Mouse (Mus musculus) gastrocnemius, postnatal 25 days (tissue): Measurements from ENCODE around the gene Lrrtm1. TPM values are rescaled to one million over a fixed set of nuclear protein-coding genes. Genes with fewer than 3 reads are reported as not detected.

Experiments used
- DNase-seq: peaks from one replicate; pipeline ENCODE4 v3.0.0; 2022
- long read RNA-seq, 2 experiments: library from polyadenylated mRNA; stranded (forward); transcript quantifications; one replicate each; pipeline ENCODE4 v2.0.0; 2021
- total RNA-seq, 2 experiments: library from RNA; stranded (reverse); gene quantifications; 1 replicate in 1 of 2; 2 replicates in 1 of 2; pipeline ENCODE4 v1.2.3; 2021

Lrrtm1 gene
- total RNA-seq, result not detected
- long read RNA-seq, experiment 1, result 0 reads
- long read RNA-seq, experiment 2, result 0 reads

GRCm38 (mm10) chr6:77242601-77243406 is at the start of gene Lrrtm1:
Gene Lrrtm1 (plus strand): TSS chr6:77242689.
- DNase-seq, result no peak

DNA sequence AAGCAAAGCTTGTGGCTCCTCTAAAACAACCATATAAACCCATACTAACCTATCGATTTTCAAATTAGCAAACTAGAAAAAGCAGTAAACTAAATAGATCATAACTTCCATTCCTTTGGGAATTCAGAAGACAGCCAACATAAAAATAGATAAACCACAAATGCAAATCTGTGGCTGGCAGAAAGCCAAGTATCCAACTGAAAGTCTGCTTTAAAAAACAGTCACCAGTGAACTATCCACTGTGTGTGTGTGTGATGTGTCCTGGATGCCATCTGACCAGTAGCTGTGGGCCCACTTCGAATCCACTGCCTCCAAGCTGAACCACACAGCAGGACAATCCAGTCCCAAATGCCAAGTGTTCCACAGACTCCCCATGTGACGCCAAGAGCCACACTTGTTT is 45.8 kb upstream of the Lrrtm1 start:
- no peak for DNase-seq

- DNase-seq, result no peak
Measured at GRCm38 (mm10) chr6:77199375-77199774, 43.1 kb upstream of the Lrrtm1 start.

- no peak for DNase-seq
Measured at GRCm38 (mm10) chr6:77209183-77209582, 33.3 kb upstream of the Lrrtm1 start.

DNA sequence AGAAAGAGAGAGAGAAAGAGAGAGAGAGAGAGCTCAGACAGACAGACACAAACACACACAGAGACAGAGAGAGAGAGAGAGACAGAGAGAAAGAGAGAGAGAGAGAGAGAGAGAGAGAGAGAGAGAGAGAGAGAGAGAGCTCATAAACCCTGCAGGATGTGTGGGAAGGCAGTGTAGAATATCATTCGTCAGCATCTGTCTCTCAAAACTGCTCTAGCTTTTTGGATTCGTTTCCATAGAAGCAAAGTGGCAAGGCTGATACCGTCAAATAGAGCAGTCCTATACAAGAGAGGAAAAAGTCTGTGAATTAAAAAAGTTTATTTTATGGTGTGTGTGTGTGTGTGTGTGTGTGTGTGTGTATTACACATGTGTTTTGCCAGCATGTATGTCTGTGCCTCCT is 32.6 kb upstream of the Lrrtm1 start:
- no peak for DNase-seq

DNA sequence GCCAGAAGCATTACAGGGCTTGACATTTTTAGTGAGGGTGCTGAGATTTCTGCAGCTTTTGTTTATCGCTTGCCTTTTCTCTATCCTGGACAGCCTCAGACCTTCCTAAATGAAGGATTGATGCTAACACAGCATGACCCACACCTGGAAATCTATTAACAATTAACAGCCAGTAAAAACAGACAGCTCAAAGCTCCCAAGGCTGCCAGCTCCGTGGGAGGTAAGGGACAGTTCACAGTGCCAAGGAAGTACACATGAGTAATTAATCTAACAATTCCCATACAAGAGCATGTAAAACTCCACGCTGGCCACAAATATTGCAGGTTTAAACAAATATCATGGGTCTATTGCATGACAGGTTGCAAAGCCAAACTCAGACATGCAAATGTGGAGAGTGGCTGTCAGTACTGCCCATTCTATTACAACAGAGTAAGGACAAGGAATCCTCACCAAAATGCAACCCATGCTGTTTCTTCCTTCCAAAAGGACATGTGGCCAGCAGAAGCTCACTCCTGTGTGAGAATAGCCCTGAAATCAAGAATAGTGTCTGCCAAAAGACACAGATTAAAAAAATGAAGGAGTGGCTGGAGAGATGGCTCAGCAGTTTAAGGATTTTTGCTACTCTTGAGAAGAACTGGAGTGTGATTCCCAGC is 28.6 kb upstream of the Lrrtm1 start:
- no peak for DNase-seq

- no peak for DNase-seq
Measured at GRCm38 (mm10) chr6:77215322-77215721, 27.2 kb upstream of the Lrrtm1 start.

DNA sequence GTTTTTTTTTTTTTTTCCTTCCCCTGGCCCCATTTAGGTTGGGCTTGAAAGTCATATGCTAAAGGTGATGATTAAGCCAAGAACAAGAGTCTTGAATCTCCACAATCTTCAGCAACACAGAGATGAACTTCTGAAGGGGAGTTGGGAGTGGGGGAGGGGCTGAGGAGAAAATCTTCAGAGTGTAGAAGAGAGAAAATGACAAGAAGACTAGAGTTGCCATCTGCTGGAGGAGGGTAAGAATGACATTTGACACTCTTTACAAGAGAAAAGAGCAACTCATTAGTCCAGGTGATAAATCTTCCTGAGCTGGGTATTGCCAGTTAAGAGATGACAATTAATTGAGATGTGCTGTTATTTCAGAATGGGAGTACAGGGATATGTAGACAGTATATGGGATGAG is 23.6 kb upstream of the Lrrtm1 start:
- DNase-seq, result no peak

GRCm38 (mm10) chr6:77220776-77221175 is 21.7 kb upstream of the Lrrtm1 start:
- no peak for DNase-seq

- DNase-seq, result no peak
Measured at GRCm38 (mm10) chr6:77222849-77223638, 19.4 kb upstream of the Lrrtm1 start.

DNA sequence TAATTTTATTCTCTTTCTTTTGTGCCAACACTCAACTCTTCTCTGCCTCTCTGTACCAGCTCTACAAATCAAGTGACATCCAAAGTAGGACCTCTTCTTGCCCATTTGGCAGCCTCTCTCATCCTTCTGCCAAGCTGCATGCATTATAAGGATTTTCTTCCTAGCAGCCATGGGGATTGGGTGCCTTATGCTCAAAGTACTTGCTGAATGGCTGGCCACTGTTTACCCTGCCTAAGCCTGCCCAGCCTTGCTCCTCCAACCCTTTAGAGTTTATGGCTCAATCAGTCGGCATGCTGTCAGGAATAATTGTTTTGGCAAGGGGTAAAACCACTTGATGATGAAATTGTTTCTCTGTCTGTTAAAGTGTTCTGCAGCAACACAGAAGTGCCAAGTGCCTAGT is 2.1 kb upstream of the Lrrtm1 start:
- DNase-seq, result no peak

DNA sequence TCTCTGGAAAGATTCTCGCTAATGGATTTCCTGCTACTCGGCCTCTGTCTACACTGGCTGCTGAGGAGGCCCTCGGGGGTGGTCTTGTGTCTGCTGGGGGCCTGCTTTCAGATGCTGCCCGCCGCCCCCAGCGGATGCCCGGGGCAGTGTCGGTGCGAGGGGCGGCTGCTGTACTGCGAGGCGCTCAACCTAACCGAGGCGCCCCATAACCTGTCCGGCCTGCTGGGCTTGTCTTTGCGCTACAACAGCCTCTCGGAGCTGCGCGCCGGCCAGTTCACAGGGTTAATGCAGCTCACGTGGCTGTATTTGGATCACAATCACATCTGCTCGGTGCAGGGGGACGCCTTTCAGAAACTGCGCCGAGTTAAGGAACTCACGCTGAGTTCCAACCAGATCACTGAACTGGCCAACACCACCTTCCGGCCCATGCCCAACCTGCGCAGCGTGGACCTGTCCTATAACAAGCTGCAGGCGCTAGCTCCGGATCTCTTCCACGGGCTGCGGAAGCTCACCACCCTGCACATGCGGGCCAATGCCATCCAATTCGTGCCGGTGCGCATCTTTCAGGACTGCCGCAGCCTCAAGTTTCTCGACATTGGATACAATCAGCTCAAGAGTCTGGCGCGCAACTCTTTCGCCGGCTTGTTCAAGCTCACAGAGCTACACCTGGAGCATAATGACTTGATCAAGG is 1.2 kb downstream of the Lrrtm1 start:
- DNase-seq, result no peak

DNA sequence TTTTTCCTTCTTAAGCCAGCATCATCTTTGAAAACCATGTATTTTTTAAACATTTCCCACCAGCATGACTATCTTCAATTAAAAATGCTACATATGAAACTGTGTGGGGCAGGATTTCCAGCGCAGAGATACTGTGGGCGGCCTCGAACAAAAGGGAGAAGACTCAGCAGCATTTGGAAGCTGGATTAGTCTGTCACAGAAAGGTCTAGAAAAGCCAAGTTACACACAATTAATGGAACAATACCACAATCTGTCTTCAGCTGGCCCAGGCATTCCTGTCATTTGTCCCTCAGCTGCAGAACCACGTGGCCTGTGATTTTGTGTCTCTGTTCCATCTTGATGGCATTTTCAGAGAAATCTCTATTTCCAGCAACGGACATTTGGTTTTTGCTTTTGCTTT is 11.0 kb downstream of the Lrrtm1 start:
- DNase-seq, result no peak

GRCm38 (mm10) chr6:77256348-77256747 is 13.9 kb downstream of the Lrrtm1 start:
- no peak for DNase-seq

DNA sequence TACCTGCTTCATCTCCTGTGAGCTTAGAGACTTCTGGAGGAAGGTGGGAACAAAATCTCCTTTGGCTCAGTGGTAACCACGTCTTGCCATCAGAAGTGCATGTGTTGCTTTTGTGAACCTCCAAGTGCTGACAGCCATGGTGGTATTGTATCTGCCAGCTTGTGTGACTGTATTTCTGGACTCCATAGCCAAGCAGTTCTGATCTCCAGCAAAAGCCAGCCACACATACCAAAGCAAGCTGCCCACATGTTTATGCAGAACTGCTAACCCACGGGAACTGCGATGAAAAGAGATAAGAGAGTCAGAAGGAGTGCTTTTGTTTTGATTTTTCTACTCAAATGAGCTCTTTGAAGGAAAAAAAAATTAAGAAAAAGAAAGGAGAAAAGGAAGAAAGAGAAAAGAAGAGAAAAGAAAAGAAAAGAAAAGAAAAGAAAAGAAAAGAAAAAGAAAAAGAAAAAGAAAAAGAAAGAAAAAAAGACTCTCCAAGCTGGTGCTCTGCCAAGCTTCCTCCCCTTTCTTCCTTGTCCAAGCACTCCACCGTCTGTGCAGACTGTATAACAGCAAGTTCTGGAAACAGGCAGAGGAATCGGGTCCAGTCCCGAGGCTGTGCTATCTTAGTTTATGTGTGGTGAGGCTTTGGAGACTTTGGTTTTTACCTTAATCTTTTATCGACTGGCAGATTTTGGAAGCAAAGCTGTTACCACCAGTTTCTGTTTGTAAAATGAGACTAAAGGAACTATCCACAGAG is 15.0 kb downstream of the Lrrtm1 start:
- no peak for DNase-seq

DNA sequence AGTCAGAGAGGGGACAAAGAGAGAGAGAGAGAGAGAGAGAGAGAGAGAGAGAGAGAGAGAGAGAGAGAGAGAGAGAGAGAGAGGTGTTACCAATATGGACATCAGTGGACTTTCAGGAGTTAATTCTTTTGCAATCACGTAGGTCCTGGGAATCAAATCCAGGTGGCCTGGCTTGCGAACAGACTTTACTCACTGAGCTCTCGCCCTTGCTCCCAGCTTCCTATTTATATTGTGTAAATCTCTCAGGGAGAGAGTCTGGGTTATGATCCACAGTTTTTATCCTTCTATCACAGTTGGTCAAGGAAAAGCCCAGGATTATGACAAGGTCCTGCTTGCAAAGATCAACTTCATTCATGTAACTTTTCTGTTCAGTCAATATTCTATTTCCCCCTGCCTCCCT is 22.7 kb downstream of the Lrrtm1 start:
- DNase-seq, result no peak

DNA sequence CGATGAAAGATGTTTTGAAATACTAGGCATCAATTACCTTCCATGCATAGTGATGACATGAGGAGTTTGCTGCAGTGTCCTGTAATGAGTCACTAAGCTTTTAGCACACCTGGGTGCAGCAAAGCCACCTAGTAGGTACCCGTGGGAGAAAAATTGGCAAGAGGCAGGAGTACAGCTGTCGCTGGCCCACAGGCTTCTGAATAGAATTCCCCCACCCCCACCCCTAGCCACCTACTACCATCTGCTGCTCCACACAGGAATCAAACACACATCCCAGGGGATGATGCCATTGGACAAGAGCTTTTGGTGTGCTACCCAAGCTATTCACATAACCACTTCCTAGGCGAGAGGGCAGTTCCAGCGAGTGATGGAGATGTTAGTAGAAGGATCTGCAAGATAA is 36.3 kb downstream of the Lrrtm1 start:
- no peak for DNase-seq

- DNase-seq, result no peak
Measured at GRCm38 (mm10) chr6:77286317-77286716, 43.8 kb downstream of the Lrrtm1 start.

GRCm38 (mm10) chr6:77288402-77288801 is 45.9 kb downstream of the Lrrtm1 start:
- DNase-seq, result no peak

DNA sequence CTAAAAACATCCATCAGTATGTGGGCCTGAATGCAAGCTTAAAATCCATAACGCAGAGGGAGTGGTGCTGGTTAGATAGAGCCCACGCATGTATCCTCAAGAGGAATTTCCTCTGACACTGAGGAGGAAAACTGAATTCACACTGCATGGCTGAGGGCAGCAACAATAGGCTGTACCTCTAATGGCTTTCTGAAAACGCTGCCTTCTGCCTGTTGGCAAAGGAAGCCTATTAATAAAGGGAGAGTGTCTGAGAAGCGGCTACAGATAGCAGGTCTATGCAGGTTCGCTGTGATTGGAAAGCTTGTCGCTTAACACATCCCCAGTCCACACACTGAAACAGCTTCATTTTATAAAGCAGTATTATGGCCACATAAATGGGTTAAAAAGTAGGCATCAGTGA is 48.9 kb downstream of the Lrrtm1 start:
- DNase-seq, result no peak

DNA sequence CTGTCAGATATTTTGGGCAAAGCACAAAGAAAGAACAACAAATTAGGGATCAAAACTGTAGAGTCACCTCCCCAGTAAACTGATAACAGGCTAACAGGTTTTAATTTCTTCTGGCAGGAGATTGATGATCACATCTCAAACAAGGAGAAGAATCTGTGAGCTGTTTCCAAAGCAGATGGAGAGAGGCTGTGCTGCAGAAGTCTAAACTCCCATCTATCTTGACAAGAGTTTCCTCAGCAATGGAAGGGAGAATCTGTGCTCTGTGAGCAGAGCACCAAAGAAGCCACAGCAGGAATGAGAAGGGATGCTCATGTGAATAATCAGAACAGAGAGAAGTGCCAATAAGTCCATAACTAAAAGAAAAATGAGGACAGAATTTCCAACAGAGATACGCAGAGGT is 58.8 kb downstream of the Lrrtm1 start:
- no peak for DNase-seq

- no peak for DNase-seq
Measured at GRCm38 (mm10) chr6:77306796-77307195, 64.3 kb downstream of the Lrrtm1 start.
